Mouse (Mus musculus): ENCODE results near the gene Dapk3.
"Not testable (repeated sequence)": the region's sequence is repeated elsewhere in the genome, so short reads cannot be mapped to it uniquely, and the experiment has no call there.

The Dapk3 gene

GRCm38 (mm10) chr10:81200605-81201287 lies 17.9 kb downstream of the Dapk3 start:
- DNase-seq (ENCODE audit: low read depth, low spot score): no peak

- no peak for DNase-seq (ENCODE audit: low read depth, low spot score)
Measured at GRCm38 (mm10) chr10:81201807-81202758, 19.3 kb downstream of the Dapk3 start, which contains the start of gene Nmrk2. TSS of gene Nmrk2 (minus strand) at chr10:81202051.

- DNase-seq (ENCODE audit: low read depth, low spot score): no peak
Measured at GRCm38 (mm10) chr10:81202978-81203720, 20.3 kb downstream of the Dapk3 start.

GRCm38 (mm10) chr10:81204137-81204536 lies 21.3 kb downstream of the Dapk3 start:
- DNase-seq (ENCODE audit: low read depth, low spot score): no peak

- DNase-seq (ENCODE audit: low read depth, low spot score): no peak
Measured at GRCm38 (mm10) chr10:81210154-81210553, 27.3 kb downstream of the Dapk3 start.

GRCm38 (mm10) chr10:81216260-81216659 lies 33.5 kb downstream of the Dapk3 start:
- DNase-seq (ENCODE audit: low read depth, low spot score): no peak

GRCm38 (mm10) chr10:81216810-81217209 lies 34.0 kb downstream of the Dapk3 start:
- DNase-seq (ENCODE audit: low read depth, low spot score): no peak

- peak; percentile 59 for DNase-seq (ENCODE audit: low read depth, low spot score)
Measured at GRCm38 (mm10) chr10:81217267-81217666, 34.5 kb downstream of the Dapk3 start.

GRCm38 (mm10) chr10:81217964-81218363 lies 35.2 kb downstream of the Dapk3 start:
- peak; percentile 73 for DNase-seq (ENCODE audit: low read depth, low spot score)

GRCm38 (mm10) chr10:81221402-81222015 lies 38.7 kb downstream of the Dapk3 start:
- no peak for DNase-seq (ENCODE audit: low read depth, low spot score)

GRCm38 (mm10) chr10:81223731-81224130 lies 40.9 kb downstream of the Dapk3 start:
- DNase-seq (ENCODE audit: low read depth, low spot score): not testable (repeated sequence)

- peak; percentile 58 for DNase-seq (ENCODE audit: low read depth, low spot score)
Measured at GRCm38 (mm10) chr10:81229735-81230437, 47.1 kb downstream of the Dapk3 start.

GRCm38 (mm10) chr10:81230438-81231332 lies 47.9 kb downstream of the Dapk3 start, which contains the start of gene Atcay:
TSS of gene Atcay (minus strand) at chr10:81230833.
- peak; percentile 73 for DNase-seq (ENCODE audit: low read depth, low spot score)

GRCm38 (mm10) chr10:81231436-81231835 lies 48.6 kb downstream of the Dapk3 start:
- no peak for DNase-seq (ENCODE audit: low read depth, low spot score)

GRCm38 (mm10) chr10:81232580-81233225 lies 49.9 kb downstream of the Dapk3 start, which contains the start of gene Zfr2:
TSS of gene Zfr2 (plus strand) at chr10:81233155.
- peak; percentile 97 for DNase-seq (ENCODE audit: low read depth, low spot score)

- no peak for DNase-seq (ENCODE audit: low read depth, low spot score)
Measured at GRCm38 (mm10) chr10:81233226-81233585, 50.4 kb downstream of the Dapk3 start.

- no peak for DNase-seq (ENCODE audit: low read depth, low spot score)
Measured at GRCm38 (mm10) chr10:81234206-81234605, 51.4 kb downstream of the Dapk3 start.

- no peak for DNase-seq (ENCODE audit: low read depth, low spot score)
Measured at GRCm38 (mm10) chr10:81236471-81237268, 53.9 kb downstream of the Dapk3 start.

All from CD4-positive helper T cell, adult 2 months (primary cell).